Mouse (Mus musculus) forelimb bud, embryonic 11.5 days (tissue): ENCODE results near the gene Gtf3c4.

Experiments
- DNase-seq: peaks from one replicate; pipeline ENCODE4 v3.0.0-alpha.2; 2012; ENCODE audit warnings: low read depth, low spot score

The Gtf3c4 gene

DNA sequence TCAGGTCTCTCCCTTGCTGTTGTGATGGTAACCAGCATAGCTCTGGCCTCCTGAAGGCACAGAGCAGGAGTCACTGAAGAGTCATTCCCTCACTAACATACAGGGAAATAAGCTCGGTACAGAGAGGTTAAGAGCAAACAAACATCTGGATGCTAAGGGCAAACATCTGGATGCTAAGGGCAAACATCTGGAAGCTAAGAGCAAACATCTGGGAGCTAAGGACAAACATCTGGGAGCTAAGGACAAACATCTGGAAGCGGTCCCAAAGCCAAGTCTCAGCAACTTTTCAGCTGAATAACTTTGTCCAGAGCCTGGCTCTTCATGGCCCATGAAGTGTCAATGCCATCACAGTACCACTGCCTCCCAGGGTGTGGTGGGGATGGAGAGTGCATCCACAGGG lies 40.6 kb downstream of the Gtf3c4 start:
- peak; percentile 72 for DNase-seq

DNA sequence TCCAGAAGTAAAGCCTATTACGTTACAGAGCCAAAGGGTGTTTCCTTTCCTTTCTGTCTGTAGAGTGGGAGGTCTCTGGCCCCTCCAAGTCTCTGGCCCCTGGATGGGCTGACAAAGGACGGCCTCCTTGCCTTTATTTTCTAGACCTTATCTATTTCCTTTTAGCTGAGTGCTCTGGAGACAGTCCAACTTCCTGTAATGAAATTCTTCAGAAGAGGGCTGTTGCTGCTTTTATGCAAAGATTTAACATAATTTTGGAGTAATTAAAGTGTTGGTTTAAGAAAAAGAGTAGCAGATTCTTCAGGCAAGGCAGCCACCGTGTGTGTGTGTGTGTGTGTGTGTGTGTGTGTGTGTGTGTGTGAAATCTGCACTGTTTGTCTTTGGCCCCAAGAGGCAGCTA lies 41.8 kb downstream of the Gtf3c4 start:
- DNase-seq = no peak

DNA sequence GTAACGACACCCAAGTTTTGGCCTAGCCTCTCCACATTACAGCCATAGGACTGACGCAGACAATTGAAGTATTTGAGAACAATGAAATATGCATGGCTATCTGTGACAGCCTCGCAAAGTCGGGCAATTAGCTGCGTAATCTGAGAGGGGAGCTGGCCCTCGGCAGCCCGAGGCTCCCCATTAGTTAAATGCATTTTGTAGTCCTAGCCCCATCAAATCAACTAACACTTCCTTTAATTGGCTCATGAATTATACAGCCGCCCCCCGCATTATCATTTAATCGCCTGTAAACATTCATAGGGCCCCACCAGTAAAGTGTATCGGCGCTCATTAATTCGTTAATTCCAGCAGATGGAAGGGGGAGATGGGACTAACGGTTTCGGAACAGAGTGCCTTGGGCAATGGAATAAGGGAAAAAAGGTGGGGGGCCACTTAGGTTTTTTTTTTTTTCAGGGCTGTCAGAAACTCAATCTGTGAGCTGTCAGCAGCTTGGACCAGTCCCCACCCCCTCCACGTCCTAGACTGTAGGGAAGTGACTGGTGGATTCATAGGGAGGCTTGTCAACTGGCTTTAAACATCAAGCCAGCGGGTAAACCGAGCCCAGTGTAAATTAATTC lies 42.6 kb downstream of the Gtf3c4 start:
- DNase-seq = peak; percentile 70

DNA sequence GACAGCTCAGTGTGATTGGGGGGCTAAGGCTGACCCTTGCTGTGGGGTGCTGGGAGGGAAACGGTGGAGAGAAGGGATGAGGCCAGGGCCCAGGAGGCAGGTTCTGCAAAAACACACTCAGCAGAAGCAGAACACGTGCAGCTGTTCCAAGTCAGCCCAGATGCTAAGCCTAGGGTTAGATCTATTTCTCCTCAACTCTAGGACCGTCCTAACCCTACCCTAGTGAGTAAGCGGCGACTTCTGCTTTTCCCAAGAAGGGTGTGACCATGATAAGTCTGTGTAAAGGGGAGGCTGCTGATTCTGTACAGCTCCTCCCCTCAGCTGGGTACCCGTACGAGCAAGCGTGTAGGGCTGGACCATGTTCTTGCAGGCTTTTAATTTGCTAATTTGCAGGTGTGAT lies 43.9 kb downstream of the Gtf3c4 start:
- no peak for DNase-seq

DNA sequence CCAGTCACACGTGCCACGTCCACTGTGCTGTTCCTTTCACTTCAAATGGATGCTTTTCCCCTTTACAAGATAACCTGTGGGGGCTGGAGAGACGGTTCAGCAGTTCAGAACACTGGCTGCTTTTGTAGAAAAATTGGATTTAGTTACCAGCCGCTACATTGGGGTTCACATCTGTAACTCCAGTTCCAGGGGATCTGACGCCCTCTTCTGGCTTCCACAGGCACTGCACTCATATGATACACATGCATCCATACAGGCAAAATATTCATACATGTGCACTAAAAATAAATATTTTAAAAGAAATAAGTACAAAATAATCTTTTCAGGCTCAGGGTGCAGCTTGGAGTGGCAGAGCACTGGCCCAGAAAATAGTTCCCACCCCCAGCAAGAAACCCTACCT lies 45.5 kb downstream of the Gtf3c4 start:
- DNase-seq = no peak

DNA sequence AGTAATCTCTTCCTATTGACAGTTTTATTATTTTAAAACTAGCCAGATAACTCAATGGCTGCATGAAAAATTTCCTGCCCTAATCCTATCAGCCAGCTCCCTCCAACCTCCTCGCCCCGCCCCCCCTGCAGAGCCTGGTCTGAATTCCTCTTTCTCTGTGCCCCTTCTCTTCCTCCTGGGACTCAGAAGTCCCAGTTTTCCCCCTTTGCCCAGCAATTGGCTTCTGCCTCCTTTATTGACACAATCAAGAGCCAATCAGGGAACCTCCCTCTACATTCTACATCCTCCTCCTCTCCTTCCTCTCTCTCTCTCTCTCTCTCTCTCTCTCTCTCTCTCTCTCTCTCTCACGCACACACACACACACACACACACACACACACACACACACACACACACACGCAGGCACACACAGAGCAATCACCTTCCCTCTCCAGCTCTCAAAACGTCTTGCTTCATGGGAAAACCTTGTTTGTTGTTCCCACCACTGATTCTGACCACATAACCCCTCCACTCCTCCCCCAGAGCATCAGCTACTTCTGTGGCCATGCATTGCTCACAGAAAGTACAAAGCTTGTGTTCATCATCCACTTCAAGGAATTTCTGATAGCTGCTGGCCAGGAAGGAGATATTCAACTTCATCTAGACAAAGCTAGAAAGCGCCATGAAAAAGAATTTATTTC lies 47.1 kb downstream of the Gtf3c4 start:
- DNase-seq = peak; percentile 84

DNA sequence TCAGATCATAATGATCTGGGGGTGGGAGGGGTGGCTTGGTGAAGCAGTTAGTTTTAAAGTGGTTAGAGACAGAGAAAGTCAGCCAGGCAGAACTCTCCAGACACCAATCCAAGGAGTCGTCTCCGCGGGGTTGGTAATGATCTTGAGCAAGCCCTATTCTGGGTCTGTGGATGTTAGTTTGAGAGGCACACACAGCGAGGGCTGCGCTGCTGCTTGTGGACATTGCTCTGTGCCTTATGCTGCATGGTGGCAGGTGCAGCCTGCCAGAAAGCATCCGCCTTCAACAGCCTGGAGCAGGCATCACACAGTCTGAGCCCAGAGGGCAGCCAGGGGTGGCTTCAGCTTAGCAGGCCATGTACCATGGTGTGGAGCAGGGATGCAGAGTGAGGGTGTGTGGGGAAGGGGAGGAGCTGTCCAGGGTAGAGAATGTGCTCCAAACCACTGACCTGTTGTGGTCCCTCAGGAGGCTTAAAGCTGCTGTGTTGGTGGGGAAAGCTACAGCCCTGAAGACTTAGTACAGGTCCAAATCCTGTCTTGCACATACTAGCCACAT lies 53.0 kb downstream of the Gtf3c4 start:
- no peak for DNase-seq

DNA sequence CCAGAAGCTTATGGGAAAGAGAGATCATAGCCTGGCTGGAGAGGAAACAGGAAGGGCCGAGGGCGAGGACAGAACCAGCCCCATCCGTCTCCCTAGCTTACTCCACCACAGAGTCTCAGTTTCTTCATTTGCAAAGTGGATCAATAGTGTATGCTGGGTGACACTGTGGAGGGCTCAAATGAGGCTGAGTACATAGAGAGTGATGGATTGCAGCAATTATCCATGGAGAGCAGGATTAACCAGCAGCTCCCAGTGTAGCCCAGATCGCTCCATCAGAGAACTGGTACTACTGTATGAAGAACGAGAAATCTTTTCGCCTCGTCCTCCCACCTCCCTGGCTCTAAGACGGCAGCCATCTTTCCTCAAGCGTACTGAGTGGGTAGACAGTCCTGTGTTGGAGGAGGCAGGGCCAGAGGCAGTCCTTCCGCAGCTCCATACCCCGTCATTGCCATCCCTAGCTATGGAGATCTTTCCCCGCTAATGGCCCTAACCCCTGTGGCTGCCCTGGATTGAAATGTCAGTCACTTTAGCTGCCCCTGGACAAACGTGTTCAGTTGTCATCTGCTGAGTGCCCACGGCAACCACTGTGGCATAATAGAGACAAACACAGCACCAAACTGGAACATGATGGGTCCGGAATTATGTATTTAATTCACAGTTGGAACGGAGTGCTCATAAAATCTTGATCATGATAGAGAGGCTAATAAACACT lies 53.6 kb downstream of the Gtf3c4 start:
- DNase-seq = no peak

DNA sequence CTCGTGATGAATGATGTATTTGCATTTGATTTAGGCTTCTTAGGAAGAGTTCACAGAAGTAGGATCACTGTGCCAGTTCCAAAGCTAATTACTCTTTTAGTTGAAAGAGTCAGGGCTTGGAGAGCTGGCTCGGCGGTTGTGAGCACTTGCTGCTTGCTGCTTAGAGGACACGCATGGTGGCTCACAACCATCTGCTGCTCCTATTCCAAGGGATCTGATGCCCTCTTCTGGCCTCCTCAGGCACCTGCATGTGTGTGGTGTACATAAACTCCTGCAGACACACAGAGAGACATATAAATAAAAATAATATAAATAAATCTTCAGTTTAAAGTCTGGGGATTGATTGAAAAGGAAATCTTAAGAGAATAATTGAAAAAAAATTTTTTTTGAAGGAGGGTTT lies 58.9 kb downstream of the Gtf3c4 start:
- DNase-seq = no peak

DNA sequence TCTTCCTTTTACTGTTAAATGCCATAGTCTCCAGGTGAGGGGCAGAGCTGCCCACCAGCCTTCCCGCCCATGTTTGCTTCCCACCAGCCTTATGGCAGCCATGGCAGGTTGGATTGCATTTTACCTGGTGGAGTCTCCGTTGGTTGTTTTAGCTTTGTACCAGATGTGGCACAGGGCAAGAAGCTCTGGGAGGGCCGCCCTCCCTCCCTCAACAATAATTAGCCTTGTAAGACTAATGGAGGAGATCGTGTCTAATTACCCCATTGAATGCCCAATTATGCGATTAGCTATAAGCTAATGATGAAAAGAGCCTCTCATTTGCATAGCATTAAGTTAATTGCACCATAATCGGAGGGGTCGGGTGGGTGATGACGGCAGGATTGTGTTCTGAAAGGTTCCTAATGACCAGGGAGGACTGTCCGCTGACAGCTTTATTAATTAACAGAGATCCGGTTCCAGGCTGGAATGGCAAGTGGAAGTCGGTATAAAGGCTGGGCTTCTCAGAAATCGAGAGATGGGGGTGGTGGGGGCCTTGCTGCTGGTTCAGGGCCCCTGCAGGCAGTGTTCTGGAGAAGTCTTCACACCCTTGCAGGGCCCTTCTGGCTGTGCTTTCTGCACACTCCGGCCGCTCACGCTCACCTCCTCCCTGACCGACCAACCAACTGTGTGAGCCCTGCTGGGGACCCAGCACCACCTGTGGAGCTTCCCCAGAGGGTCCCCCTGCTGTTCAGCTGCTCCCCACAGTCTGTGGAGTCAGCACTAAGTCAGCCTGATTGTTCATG lies 60.0 kb downstream of the Gtf3c4 start:
- DNase-seq = no peak

DNA sequence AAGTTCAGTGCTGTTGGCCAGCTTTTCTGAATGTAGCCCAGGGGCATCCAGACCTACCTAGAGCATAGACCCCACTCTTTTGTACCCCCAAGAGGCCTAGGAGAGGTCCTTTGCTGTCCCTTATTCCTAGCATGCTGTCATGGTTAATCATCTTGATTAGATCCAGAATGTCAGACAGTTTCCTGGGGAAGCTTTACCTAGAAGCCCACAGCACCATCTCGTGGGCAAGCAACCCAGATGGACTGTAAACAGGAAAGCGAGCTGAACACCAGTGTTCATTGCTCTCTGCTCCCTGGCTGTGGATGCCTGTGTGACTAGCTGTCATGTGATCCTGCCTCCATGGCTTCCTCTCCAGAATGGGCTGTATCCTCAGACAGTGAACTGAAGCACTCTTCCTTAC lies 63.4 kb downstream of the Gtf3c4 start:
- no peak for DNase-seq

DNA sequence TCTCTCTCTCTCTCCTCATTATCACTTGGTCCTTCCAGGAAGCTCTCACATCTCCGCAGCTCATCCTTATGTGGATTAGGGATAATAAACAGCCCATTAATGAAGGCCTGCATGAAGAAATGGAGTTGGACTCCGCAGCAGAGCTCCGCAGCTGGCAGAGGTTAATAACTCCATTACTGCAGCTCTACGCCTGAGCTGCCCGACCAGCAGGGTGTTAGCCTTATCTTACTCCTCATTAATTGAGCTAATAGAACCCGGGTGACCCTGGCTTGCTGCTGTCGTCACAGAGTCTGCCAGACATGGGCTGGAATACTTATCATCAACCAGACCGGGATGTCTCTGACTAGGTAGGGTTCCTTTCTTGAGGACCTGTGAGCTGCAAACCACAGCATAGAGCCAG lies 66.1 kb downstream of the Gtf3c4 start:
- no peak for DNase-seq
